Mouse (Mus musculus) lung, adult 2 months (tissue): ENCODE results near the gene Ankmy1. TPM values are rescaled to one million over a fixed set of nuclear protein-coding genes. Genes with fewer than 3 reads are reported as not detected.

Experiments used
- DNase-seq: peaks from one replicate; pipeline ENCODE4 v3.0.0; 2022
- H3K4me1 ChIP-seq: fragments of 200-500 bp; 2 replicates; pipeline ENCODE4 v1.6.1; 2011; ENCODE audit warnings: low read length; ENCODE audit not compliant: control insufficient read depth, insufficient read depth
- H3K4me3 ChIP-seq: fragments of 200-500 bp; replicated peaks from 2 replicates; pipeline ENCODE3; 2011; ENCODE audit warnings: low read depth, mild to moderate bottlenecking, control low read depth, low read length; ENCODE audit errors: extremely low read depth
- CTCF ChIP-seq: fragments of 200-500 bp; IDR thresholded peaks from 2 replicates; pipeline ENCODE4 v1.5.1; 2011; ENCODE audit warnings: mild to moderate bottlenecking, low read length, control low read depth; ENCODE audit not compliant: insufficient read depth
- POLR2A ChIP-seq: fragments of 200-500 bp; IDR thresholded peaks from 2 replicates; pipeline ENCODE4 v1.6.1; 2011; ENCODE audit warnings: low read depth, mild to moderate bottlenecking, control low read depth, low read length, borderline replicate concordance; ENCODE audit errors: extremely low read depth
- WGBS: fragments of 180-500 bp; shearing (Covaris S2); methylation state at CpG from one replicate; pipeline ENCODE4 v1.1.7; 2018; 5-methylcytosine and 5-hydroxymethylcytosine counted together
- polyA plus RNA-seq: library from polyadenylated mRNA; depleted of rRNA; stranded (reverse); fragments of >200 nt; gene quantifications from 2 replicates; pipeline ENCODE4 v1.2.3, GENCODE M21; 2012

Gene Ankmy1
- polyA plus RNA-seq, 1 experiment, result 1.5 TPM

DNA sequence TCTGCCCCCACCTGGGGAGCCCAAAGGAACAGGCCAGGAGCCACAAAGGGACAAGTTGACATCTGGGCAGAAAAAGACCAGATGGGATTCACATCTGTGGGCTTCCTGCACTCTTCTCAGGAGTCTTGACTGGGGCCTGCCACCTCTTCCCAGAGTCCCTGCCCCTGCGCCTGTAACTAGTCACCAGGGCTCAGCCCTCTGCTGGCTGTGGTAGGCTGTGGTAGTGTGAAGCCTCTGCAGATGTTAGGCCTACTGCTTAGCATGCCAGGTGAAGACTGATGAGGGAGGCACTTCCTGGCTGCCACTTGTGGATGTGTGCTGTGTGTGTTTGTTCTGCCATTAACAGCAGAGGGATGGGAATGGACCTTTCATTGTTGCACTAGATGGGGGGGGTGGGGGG lies 9.6 kb upstream of the Ankmy1 start:
- peak overlapping the region; percentile 79 for H3K4me3 ChIP-seq
- WGBS, result 36% methylated on average over 1 of the region's 1 CpGs
- no peak for DNase-seq

DNA sequence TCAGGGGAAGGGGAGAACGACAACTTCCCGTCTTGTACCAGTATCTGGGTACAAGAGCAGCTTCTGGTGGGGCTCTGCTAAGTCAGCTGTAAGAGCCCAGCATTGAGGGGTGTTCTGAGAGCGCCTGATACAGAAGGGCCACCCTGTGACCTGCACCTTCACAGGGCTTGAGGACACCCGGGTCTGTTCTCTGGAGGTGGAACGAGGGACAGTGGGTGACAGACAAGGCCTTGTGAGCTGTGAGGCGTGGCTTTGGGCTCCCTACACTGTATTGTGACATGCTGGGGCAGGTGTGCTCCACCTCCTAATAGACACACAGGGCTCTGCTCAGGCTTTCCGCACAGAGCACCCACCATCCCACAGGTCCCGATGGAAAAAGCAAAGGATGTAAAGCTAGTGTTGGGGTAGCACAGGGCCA lies 9.0 kb upstream of the Ankmy1 start:
- DNase-seq, result no peak
- Histone ChIP-seq H3K4me3 (peak overlapping the region; percentile 79), H3K4me1 (peaks cover 25% of the 10 kb centered on the region)
- TF ChIP-seq CTCF (no peak), POLR2A (no peak)
- 28% methylated on average over 8 of the region's 8 CpGs for whole genome bisulfite sequencing

More for the DNA sequence above, 9.6 kb upstream of the Ankmy1 start:
- TF ChIP-seq CTCF, result 0 out of 2 replicates have a peak, but pooled peaks have one; percentile 13
- no peak for TF ChIP-seq POLR2A
- H3K4me1 ChIP-seq, result peaks cover 25% of the 10 kb centered on the region

DNA sequence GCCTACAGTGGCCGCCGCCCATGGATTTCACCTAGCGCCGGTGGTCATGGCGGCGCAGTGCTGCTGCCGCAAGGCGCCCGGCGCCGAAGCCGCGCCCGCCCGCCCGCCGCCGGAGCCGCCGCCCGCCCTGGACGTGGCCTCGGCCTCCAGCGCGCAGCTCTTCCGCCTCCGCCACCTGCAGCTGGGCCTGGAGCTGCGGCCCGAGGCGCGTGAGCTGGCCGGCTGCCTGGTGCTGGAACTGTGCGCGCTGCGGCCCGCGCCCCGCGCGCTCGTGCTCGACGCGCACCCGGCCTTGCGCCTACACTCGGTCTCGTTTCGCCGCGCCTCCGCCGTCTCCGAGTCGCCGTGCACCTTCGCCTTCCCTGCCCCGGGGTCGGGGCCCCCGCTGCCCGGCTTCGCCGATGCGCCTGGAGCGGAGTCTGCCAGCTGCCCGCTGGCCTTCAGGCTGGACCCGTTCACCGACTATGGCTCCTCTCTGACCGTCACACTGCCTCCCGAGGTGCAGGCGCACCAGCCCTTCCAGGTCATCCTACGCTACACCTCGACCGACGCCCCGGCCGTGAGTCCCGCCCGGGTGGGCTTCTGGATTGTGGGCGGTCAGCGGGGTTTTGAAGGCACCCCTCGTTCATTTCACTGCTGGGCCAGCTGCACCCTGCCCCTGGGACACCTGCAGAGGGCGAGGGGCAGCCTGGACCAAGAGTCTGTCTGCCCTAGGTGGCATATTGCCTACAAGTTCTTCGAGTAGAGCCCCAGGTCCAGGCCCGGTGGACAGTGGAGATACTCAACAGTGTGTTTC lies 8.4 kb upstream of the Ankmy1 start:
- TF ChIP-seq POLR2A (peak; percentile 17; the same call in 1 of the 2 replicates), CTCF (no peak)
- Histone ChIP-seq H3K4me3 (peak overlapping the region; percentile 79), H3K4me1 (peaks cover 25% of the 10 kb centered on the region)
- WGBS, result 1% methylated on average over 79 of the region's 85 CpGs
- DNase-seq, result peak; percentile 60

DNA sequence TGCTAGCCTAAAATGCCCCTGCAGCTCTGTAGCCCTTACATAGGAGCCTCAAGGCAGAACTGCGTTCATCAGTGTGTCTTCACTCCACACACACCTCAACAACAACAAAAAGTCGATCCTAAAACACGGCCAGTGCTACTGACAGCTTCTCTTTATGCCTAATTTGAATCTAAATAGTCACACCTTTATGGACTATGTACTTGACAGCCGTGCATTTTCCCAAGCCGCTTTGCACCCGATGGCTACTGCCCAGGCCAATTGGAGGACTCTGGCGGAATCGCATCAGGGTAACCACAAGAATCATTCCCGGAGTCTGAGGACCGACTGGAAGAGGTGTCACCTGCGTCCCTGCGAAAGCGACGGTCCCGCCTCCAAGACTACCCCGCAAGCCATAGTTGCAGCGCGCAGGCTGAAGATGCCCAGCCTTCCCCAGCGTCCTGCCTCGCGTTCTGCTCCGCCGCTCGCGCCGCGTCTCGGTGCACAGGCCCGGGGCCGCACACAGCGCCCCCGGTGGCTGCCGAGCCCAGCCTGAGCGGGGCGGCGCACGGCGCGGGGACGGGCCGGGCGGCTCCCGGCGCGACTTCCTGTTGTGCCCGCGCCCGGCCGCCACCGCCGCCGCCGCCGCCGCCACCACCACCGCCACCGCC lies 7.7 kb upstream of the Ankmy1 start, which contains the start of gene Rnpepl1:
Rnpepl1 (plus strand) TSS at position 545 of the 647 bp plus-strand sequence.
- peak; percentile 68; the same call in 1 of the 2 replicates for TF ChIP-seq POLR2A
- TF ChIP-seq CTCF, result peak; percentile 16; the same call in 1 of the 2 replicates
- WGBS, result under 1% methylated on average over 52 of the region's 57 CpGs
- Histone ChIP-seq H3K4me1 (peaks cover 25% of the 10 kb centered on the region), H3K4me3 (peak within 1 kb of the TSS; percentile 79)
- peak; percentile 72 for DNase-seq

DNA sequence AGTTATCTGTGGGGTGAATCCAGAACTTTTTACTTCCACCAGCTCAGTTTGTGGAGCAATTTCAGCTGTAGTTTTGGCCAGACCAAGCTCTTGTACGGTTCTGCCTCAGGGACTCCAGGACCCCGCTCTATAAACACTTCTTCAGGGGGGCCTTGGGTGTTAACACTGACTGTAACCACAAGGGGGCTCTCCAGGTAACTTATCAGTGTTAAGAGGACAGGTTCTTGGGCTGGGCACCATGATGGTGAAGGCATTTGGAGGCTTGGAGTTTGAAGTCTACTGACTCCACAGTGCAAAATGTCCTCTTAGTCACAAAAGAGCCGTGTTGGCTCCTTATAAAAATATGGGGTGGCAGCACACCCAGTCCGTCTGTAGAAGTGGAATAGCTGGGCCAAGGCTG lies 6.4 kb upstream of the Ankmy1 start:
- Histone ChIP-seq H3K4me1 (peaks cover 25% of the 10 kb centered on the region), H3K4me3 (no peak overlapping the region)
- WGBS, result 65% methylated on average over 4 of the region's 4 CpGs
- DNase-seq, result no peak
- TF ChIP-seq POLR2A (no peak), CTCF (no peak)

DNA sequence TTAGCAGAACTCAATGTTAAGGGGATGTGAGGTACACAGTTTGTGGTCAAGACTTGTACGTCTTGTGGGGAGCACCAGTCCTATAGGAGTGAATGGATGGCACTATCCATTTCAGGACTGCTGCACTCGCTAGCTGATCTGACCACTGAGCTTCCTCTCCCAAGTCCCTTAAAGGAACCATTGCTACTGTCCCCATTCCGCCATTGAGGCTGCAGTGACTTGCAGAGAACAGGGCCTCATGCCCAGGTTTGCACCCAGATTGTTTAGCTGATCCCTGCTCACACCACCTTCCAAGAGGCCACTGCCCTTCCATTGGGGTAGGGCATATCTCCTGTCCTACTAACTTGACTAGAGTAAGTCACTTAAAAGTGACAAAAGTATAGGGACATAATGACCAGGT lies 6.0 kb upstream of the Ankmy1 start:
- no peak for TF ChIP-seq CTCF
- TF ChIP-seq POLR2A, result no peak
- Histone ChIP-seq H3K4me1 (peaks cover 25% of the 10 kb centered on the region), H3K4me3 (no peak overlapping the region)
- 99% methylated on average over 3 of the region's 3 CpGs for whole genome bisulfite sequencing
- DNase-seq, result no peak

DNA sequence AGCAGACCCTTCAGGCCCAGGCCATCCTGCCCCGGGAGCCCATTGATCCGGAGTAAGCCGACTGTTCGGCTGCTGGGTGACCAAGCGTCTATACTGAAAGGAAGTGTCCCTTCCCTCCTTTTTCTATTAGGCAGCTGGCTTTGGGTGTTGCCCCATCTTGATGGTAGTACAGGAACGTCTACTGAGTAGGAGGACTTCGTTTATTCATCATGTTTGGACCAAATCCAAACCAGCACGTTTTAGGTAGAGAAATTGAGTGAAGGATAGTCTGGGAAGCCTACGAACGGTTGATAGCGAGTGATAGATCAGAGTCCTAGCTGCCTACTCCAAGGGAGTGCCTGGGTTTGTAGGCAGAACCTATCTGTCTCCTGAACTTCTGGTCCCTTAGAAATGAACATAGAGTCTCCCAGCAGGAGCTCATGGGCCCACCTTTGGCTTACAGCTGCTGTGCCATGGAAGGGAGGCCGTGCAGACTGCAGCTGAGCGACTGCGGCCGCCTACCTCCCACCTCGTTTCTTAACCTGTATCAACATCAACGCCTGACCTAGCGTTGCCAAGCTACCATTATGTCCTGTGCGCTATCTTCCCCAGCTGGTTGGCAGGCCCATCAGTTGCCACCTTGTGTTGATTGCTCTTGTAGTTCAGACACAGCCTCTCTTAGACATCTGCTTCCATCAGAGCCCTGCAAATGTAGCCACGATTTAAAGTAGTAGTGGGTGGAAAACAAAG lies 5.1 kb upstream of the Ankmy1 start:
- TF ChIP-seq CTCF (no peak), POLR2A (no peak)
- no peak for DNase-seq
- WGBS, result 43% methylated on average over 20 of the region's 20 CpGs
- Histone ChIP-seq H3K4me1 (peaks cover 26% of the 10 kb centered on the region), H3K4me3 (peak overlapping the region; percentile 73)

DNA sequence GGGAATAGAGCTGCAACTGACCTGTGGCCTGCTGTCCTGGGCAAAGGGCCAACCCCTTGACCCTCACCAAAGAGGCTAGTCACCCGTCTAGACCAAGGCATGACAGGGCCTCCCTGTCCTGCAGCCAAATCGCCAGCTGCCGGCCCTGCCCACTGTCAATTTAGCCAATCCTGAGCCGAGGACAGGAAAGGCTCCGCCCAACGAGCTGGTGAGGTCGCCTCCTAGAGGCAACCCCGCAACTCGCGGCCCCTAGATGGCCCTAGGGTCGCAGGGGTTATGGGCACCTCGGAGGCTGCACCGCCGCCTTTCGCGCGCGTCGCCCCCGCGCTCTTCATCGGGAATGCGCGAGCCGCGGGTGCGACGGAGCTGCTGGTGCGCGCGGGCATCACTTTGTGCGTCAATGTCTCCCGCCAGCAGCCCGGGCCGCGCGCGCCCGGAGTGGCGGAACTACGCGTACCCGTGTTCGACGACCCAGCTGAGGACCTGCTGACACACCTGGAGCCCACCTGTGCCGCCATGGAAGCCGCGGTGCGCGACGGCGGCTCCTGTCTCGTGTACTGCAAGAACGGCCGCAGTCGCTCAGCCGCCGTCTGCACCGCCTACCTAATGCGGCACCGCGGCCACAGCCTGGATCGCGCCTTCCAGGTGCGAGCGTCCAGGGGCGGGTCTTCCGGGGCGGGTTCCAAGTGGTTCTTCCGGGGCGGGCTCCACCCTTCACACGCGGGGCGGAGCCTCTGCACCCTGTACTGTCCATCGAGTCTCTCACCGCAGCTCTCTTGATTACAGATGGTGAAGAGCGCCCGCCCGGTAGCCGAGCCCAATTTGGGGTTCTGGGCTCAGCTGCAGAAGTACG lies 4.3 kb upstream of the Ankmy1 start, which contains the start of gene Dusp28:
Dusp28 (plus strand) TSS at position 203 of the 853 bp plus-strand sequence.
- peak; percentile 84 for DNase-seq
- peak; percentile 59; the same call in 1 of the 2 replicates for TF ChIP-seq POLR2A
- 0 out of 2 replicates have a peak, but pooled peaks have one; percentile 30 for TF ChIP-seq CTCF
- Histone ChIP-seq H3K4me1 (peaks cover 21% of the 10 kb centered on the region), H3K4me3 (peak within 1 kb of the TSS; percentile 73)
- WGBS, result under 1% methylated on average over 81 of the region's 81 CpGs
